Mouse (Mus musculus): Measurements from ENCODE around the gene Bglap2. TPM values are rescaled to one million over a fixed set of nuclear protein-coding genes. Genes with fewer than 3 reads are reported as not detected.
A peak's percentile ranks its signal among the peaks of the same experiment; 100 is the strongest.

Gene Bglap2
- polyA plus RNA-seq, 1 experiment = 1.2 TPM

GRCm38 (mm10) chr3:88331282-88331681, 47.2 kb downstream of the Bglap2 start:
- peak; percentile 56; the same call in 1 of the 2 replicates for TF ChIP-seq CTCF (IDR thresholded peaks at IDR 0.05; ENCODE audit: borderline replicate concordance, extremely low read depth, insufficient read depth, insufficient read length)
- TF ChIP-seq POLR2A (IDR thresholded peaks at IDR 0.05; ENCODE audit: borderline replicate concordance, extremely low read depth, insufficient read depth, insufficient read length, poor library complexity, severe bottlenecking) = no peak
- DNase-seq (ENCODE audit: low read depth) = peak; percentile 12

DNA sequence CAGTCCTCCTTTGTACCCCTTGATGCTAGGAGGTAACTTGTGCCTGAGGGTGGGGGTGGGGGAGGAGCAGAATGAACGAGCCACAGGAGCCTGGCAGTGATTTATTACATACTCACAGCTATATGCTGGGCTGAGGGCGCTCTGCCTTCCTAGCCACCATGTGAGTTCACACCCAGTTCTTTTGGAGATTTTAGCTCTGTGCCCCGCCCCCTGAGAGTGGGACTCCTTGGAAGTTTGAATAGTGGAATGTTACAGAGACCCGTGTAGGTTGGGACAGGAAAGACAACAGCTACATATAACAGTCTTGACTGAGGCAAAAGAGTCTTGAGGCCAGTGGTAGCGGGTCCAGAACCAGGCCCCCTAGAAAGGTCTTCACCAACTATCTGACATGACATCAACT, 49.5 kb downstream of the Bglap2 start:
- DNase-seq (ENCODE audit: low read depth) = no peak
- TF ChIP-seq CTCF (IDR thresholded peaks at IDR 0.05; ENCODE audit: borderline replicate concordance, extremely low read depth, insufficient read depth, insufficient read length) = no peak
- no peak for TF ChIP-seq POLR2A (IDR thresholded peaks at IDR 0.05; ENCODE audit: borderline replicate concordance, extremely low read depth, insufficient read depth, insufficient read length, poor library complexity, severe bottlenecking)

Other genes with a start within 250 kb of the Bglap2 start
- gene Mef2d, start 236.3 kb downstream of the Bglap2 start, polyA plus RNA-seq (2012; rRNA removed) = 46.2 and 54.8 TPM in 2 replicates
- gene Rhbg, start 124.0 kb downstream of the Bglap2 start, polyA plus RNA-seq (2012; rRNA removed) = 0.45 and 0.73 TPM in 2 replicates
- 0.11 TPM in 1 of 2 replicates, not detected in the other for gene Gm38392, start 91.5 kb downstream of the Bglap2 start, polyA plus RNA-seq (2012; rRNA removed)
- gene Tsacc, start 81.7 kb downstream of the Bglap2 start, polyA plus RNA-seq (2012; rRNA removed) = 3.0 and 3.6 TPM in 2 replicates
- gene Cct3, start 81.6 kb downstream of the Bglap2 start, polyA plus RNA-seq (2012; rRNA removed) = 337 and 373 TPM in 2 replicates
- gene Glmp, start 53.7 kb downstream of the Bglap2 start, polyA plus RNA-seq (2012; rRNA removed) = 65.4 and 74.5 TPM in 2 replicates
- 1.7 and 1.8 TPM in 2 replicates for gene Tmem79, start 42.6 kb downstream of the Bglap2 start, polyA plus RNA-seq (2012; rRNA removed)
- 108 and 120 TPM in 2 replicates for gene Smg5, start 42.4 kb downstream of the Bglap2 start, polyA plus RNA-seq (2012; rRNA removed)
- gene Paqr6, start 14.1 kb downstream of the Bglap2 start, polyA plus RNA-seq (2012; rRNA removed) = 1.7 and 2.4 TPM in 2 replicates
- 0.08 and 0.28 TPM in 2 replicates for gene Bglap3, start 6.0 kb downstream of the Bglap2 start, polyA plus RNA-seq (2012; rRNA removed)
- gene Bglap, start 5.8 kb upstream of the Bglap2 start, polyA plus RNA-seq (2012; rRNA removed) = 0.30 and 0.63 TPM in 2 replicates
- 35.5 and 60.7 TPM in 2 replicates for gene Pmf1, start 31.6 kb upstream of the Bglap2 start, polyA plus RNA-seq (2012; rRNA removed)
- 39.6 and 41.6 TPM in 2 replicates for gene Slc25a44, start 46.4 kb upstream of the Bglap2 start, polyA plus RNA-seq (2012; rRNA removed)
- 57.1 and 57.6 TPM in 2 replicates for gene Sema4a, start 82.5 kb upstream of the Bglap2 start, polyA plus RNA-seq (2012; rRNA removed)
- 33.2 and 39.5 TPM in 2 replicates for gene Lmna, start 131.3 kb upstream of the Bglap2 start, polyA plus RNA-seq (2012; rRNA removed)
- 93.2 and 103 TPM in 2 replicates for gene Mex3a, start 153.7 kb upstream of the Bglap2 start, polyA plus RNA-seq (2012; rRNA removed)
- gene Rab25, start 169.6 kb upstream of the Bglap2 start, polyA plus RNA-seq (2012; rRNA removed) = 1.7 and 2.4 TPM in 2 replicates
- 121 and 122 TPM in 2 replicates for gene Lamtor2, start 174.4 kb upstream of the Bglap2 start, polyA plus RNA-seq (2012; rRNA removed)
- 108 and 113 TPM in 2 replicates for gene Ubqln4, start 175.1 kb upstream of the Bglap2 start, polyA plus RNA-seq (2012; rRNA removed)
- gene Ssr2, start 197.2 kb upstream of the Bglap2 start, polyA plus RNA-seq (2012; rRNA removed) = 170 and 185 TPM in 2 replicates
- gene Arhgef2, start 227.3 kb upstream of the Bglap2 start, polyA plus RNA-seq (2012; rRNA removed) = 106 and 137 TPM in 2 replicates